Mouse (Mus musculus) MEL (cell line): Measurements from ENCODE around the gene Daglb. TPM values are rescaled to one million over a fixed set of nuclear protein-coding genes. Genes with fewer than 3 reads are reported as not detected.
A peak's percentile ranks its signal among the peaks of the same experiment; 100 is the strongest.

Source experiments
- DNase-seq: peaks from one replicate; pipeline ENCODE4 v3.0.0; 2011; ENCODE audit warnings: low read depth, low spot score
- H3K27ac ChIP-seq: 2 replicates; pipeline ENCODE4 v1.5.1; 2012; ENCODE audit warnings: low read depth, mild to moderate bottlenecking, control low read depth, low read length, moderate library complexity; ENCODE audit not compliant: control insufficient read depth
- H3K27me3 ChIP-seq, 2 experiments: fragments of 150-350 bp in 1 of 2; sonication (generic) in 1 of 2; 2 replicates each; pipeline ENCODE4 v1.6.1; 2012; ENCODE audit warnings: low read length in 2 of 2, mild to moderate bottlenecking in 2 of 2, improper control_type of control experiment in 1 of 2, moderate library complexity in 1 of 2; ENCODE audit not compliant: insufficient read depth in 2 of 2, control insufficient read depth in 1 of 2
- H3K36me3 ChIP-seq, 2 experiments: 2 replicates each; pipeline ENCODE4 v1.6.1; 2012 to 2014; ENCODE audit warnings: low read length in 2 of 2, improper control_type of control experiment in 1 of 2, inconsistent platforms in 1 of 2, mild to moderate bottlenecking in 1 of 2; ENCODE audit not compliant: insufficient read depth in 2 of 2, control insufficient read depth in 1 of 2
- H3K4me1 ChIP-seq, 2 experiments: fragments of 150-350 bp in 1 of 2; sonication (generic) in 1 of 2; 2 replicates each; pipeline ENCODE4 v1.6.1; 2012; ENCODE audit warnings: low read length in 2 of 2, improper control_type of control experiment in 1 of 2, mild to moderate bottlenecking in 1 of 2; ENCODE audit not compliant: insufficient read depth in 2 of 2, control insufficient read depth in 1 of 2
- H3K4me3 ChIP-seq, 2 experiments: fragments of 150-350 bp in 1 of 2; sonication (generic) in 1 of 2; 2 replicates each; pipeline ENCODE4 v1.5.1; 2012; ENCODE audit warnings: low read depth in 2 of 2, low read length in 2 of 2, mild to moderate bottlenecking in 2 of 2, moderate library complexity in 2 of 2, control low read depth in 1 of 2, improper control_type of control experiment in 1 of 2; ENCODE audit not compliant: control insufficient read depth in 1 of 2, insufficient read depth in 1 of 2
- H3K79me2 ChIP-seq: 2 replicates; pipeline ENCODE4 v1.6.1; 2012; ENCODE audit warnings: mild to moderate bottlenecking, low read length, moderate library complexity; ENCODE audit not compliant: control insufficient read depth, poor library complexity, insufficient read depth
- H3K9ac ChIP-seq: 2 replicates; pipeline ENCODE4 v1.6.1; 2012; ENCODE audit warnings: low read depth, mild to moderate bottlenecking, control low read depth, low read length, moderate library complexity; ENCODE audit not compliant: control insufficient read depth, poor library complexity, severe bottlenecking
- H3K9me3 ChIP-seq: fragments of 150-350 bp; sonication (generic); replicated peaks from 2 replicates; pipeline ENCODE4 v1.6.1; 2012; ENCODE audit warnings: mild to moderate bottlenecking, low read length, improper control_type of control experiment, moderate library complexity; ENCODE audit not compliant: insufficient read depth
- CHD1 ChIP-seq: IDR thresholded peaks from 2 replicates; pipeline ENCODE4 v1.6.1; 2012; ENCODE audit warnings: low read depth, mild to moderate bottlenecking, inconsistent platforms, low read length, improper control_type of control experiment
- CTCF ChIP-seq, 3 experiments: IDR thresholded peaks in 2 of 3; conservative IDR thresholded peaks in 1 of 3; 2 replicates each; pipeline ENCODE4 v1.5.1; 2011 to 2012; ENCODE audit warnings: low read length in 3 of 3, low read depth in 2 of 3, mild to moderate bottlenecking in 2 of 3, improper control_type of control experiment in 1 of 3, inconsistent platforms in 1 of 3, mixed read lengths in 1 of 3, moderate library complexity in 1 of 3; ENCODE audit not compliant: control insufficient read depth in 1 of 3, insufficient read depth in 1 of 3, poor library complexity in 1 of 3, severe bottlenecking in 1 of 3
- GABPA ChIP-seq: IDR thresholded peaks from 2 replicates; pipeline ENCODE4 v1.6.1; 2012; ENCODE audit warnings: low read depth, mild to moderate bottlenecking, inconsistent platforms, low read length, improper control_type of control experiment, moderate library complexity
- KAT2A ChIP-seq: conservative IDR thresholded peaks from 2 replicates; pipeline ENCODE4 v1.6.1; 2012; ENCODE audit warnings: low read depth, low read length, improper control_type of control experiment, inconsistent platforms
- MAFK ChIP-seq: IDR thresholded peaks from 2 replicates; pipeline ENCODE4 v1.6.1; 2011; ENCODE audit warnings: low read depth, mild to moderate bottlenecking, low read length, improper control_type of control experiment, borderline replicate concordance
- MXI1 ChIP-seq: IDR thresholded peaks from 2 replicates; pipeline ENCODE4 v1.6.1; 2011; ENCODE audit warnings: mild to moderate bottlenecking, low read depth, low read length, improper control_type of control experiment
- NELFE ChIP-seq: IDR thresholded peaks from 2 replicates; pipeline ENCODE4 v1.6.1; 2011; ENCODE audit warnings: low read depth, low read length, improper control_type of control experiment
- NRF1 ChIP-seq: IDR thresholded peaks from 2 replicates; pipeline ENCODE4 v1.6.1; 2014; ENCODE audit warnings: low read depth, mild to moderate bottlenecking, inconsistent platforms, low read length, improper control_type of control experiment, moderate library complexity; ENCODE audit not compliant: poor library complexity, insufficient read depth, severe bottlenecking
- POLR2A ChIP-seq, 2 experiments: IDR thresholded peaks; 2 replicates each; pipeline ENCODE4 v1.6.1; 2011 to 2012; ENCODE audit warnings: low read length in 2 of 2, mild to moderate bottlenecking in 2 of 2, control low read depth in 1 of 2, improper control_type of control experiment in 1 of 2, low read depth in 1 of 2, moderate library complexity in 1 of 2; ENCODE audit not compliant: control insufficient read depth in 1 of 2, insufficient read depth in 1 of 2, poor library complexity in 1 of 2
- RAD21 ChIP-seq: IDR thresholded peaks from 2 replicates; pipeline ENCODE4 v1.6.1; 2011; ENCODE audit warnings: mild to moderate bottlenecking, low read depth, low read length, improper control_type of control experiment
- RCOR1 ChIP-seq: IDR thresholded peaks from 2 replicates; pipeline ENCODE4 v1.6.1; 2012; ENCODE audit warnings: low read depth, mild to moderate bottlenecking, inconsistent platforms, low read length, improper control_type of control experiment
- SMC3 ChIP-seq: IDR thresholded peaks from 2 replicates; pipeline ENCODE4 v1.6.1; 2011; ENCODE audit warnings: low read depth, low read length, improper control_type of control experiment
- USF2 ChIP-seq, 2 experiments: IDR thresholded peaks; 2 replicates each; pipeline ENCODE4 v1.6.1; 2011 to 2012; ENCODE audit warnings: improper control_type of control experiment in 2 of 2, low read length in 2 of 2, borderline replicate concordance in 1 of 2, inconsistent platforms in 1 of 2, low read depth in 1 of 2, mild to moderate bottlenecking in 1 of 2; ENCODE audit not compliant: insufficient read depth in 1 of 2
- ZC3H11A ChIP-seq: IDR thresholded peaks from 2 replicates; pipeline ENCODE4 v1.6.1; 2012; ENCODE audit warnings: low read depth, mild to moderate bottlenecking, inconsistent platforms, low read length, improper control_type of control experiment
- ZMIZ1 ChIP-seq: IDR thresholded peaks from 2 replicates; pipeline ENCODE4 v1.6.1; 2012; ENCODE audit warnings: low read depth, mild to moderate bottlenecking, inconsistent platforms, low read length, improper control_type of control experiment, moderate library complexity
- polyA plus RNA-seq, 2 experiments: library from polyadenylated mRNA; stranded (reverse) in 1 of 2; unstranded in 1 of 2; fragments of >175 nt in 1 of 2; fragments of >200 nt in 1 of 2; gene quantifications; 2 replicates each; pipeline versions ENCODE4 v1.2.1 to v1.2.4; 2012; ENCODE audit warnings: low replicate concordance in 2 of 2, low read depth in 1 of 2; ENCODE audit not compliant: insufficient read length in 2 of 2, insufficient read depth in 1 of 2, missing spikeins in 1 of 2
- total RNA-seq: library from RNA; depleted of rRNA; stranded (reverse); fragments of 300-350 nt; gene quantifications from 2 replicates; pipeline ENCODE4 v1.2.3, GENCODE M21; 2012

Daglb gene
- total and polyA plus RNA-seq, 3 experiments, result 8.9 to 10.4 TPM; not detected in 1

GRCm38 (mm10) chr5:143504453-143504852 is 40.1 kb downstream of the Daglb start:
- Histone ChIP-seq H3K4me1 (peaks cover under 1 to 6% of the 10 kb centered on the region in 2 experiments), H3K79me2 (peaks cover 7% of the 10 kb centered on the region), H3K27me3 (no peaks in the 10 kb centered on the region), H3K36me3 (peaks cover 7 to 10% of the 10 kb centered on the region in 2 experiments), H3K27ac (no peak overlapping the region), H3K9ac (no peak overlapping the region), H3K4me3 (no peak overlapping the region), H3K9me3 (no peaks in the 10 kb centered on the region)
- DNase-seq, result peak; percentile 67
- no peak for TF ChIP-seq MXI1
- peak; percentile 44 for TF ChIP-seq SMC3
- TF ChIP-seq CTCF (IDR thresholded peaks at IDR 0.05 in 2 of 3, conservative IDR thresholded peaks at IDR 0.05 in 1 of 3; ENCODE audit: control insufficient read depth in 1 of 3, insufficient read depth in 1 of 3, low read depth in 2 of 3, low read length in 3 of 3, poor library complexity in 1 of 3, severe bottlenecking in 1 of 3), result peak; percentile 63 to 83 (median 74)
- TF ChIP-seq RAD21, result peak; percentile 20
- TF ChIP-seq MAFK, result no peak
- no peak for TF ChIP-seq RCOR1
- TF ChIP-seq KAT2A, result no peak
- peak in 1 of 2 experiments; percentile 18; a peak in 1 of 4 replicates for TF ChIP-seq POLR2A (IDR thresholded peaks at IDR 0.05; ENCODE audit: control insufficient read depth in 1 of 2, insufficient read depth in 1 of 2, low read depth in 1 of 2, low read length in 2 of 2, poor library complexity in 1 of 2)

GRCm38 (mm10) chr5:143505056-143505455 is 40.7 kb downstream of the Daglb start:
- Histone ChIP-seq H3K36me3 (peaks cover 10 to 11% of the 10 kb centered on the region in 2 experiments), H3K9me3 (no peaks in the 10 kb centered on the region), H3K79me2 (peaks cover 7% of the 10 kb centered on the region), H3K9ac (no peak overlapping the region), H3K27me3 (no peaks in the 10 kb centered on the region), H3K27ac (no peak overlapping the region), H3K4me1 (peaks cover 3 to 9% of the 10 kb centered on the region in 2 experiments), H3K4me3 (no peak overlapping the region)
- TF ChIP-seq NELFE, result no peak
- no peak for TF ChIP-seq ZMIZ1
- DNase-seq, result no peak

- H3K4me3 ChIP-seq, result no peak overlapping the region
- TF ChIP-seq MAFK, result no peak
- no peak for TF ChIP-seq ZC3H11A
- no peak for TF ChIP-seq NRF1
- no peak for TF ChIP-seq CHD1
- no peak for TF ChIP-seq GABPA
- TF ChIP-seq RAD21, result no peak
- TF ChIP-seq MXI1, result no peak
- no peak for TF ChIP-seq USF2 (IDR thresholded peaks at IDR 0.05; ENCODE audit: borderline replicate concordance in 1 of 2, insufficient read depth in 1 of 2, low read depth in 1 of 2, low read length in 2 of 2)
- no peak overlapping the region for H3K27ac ChIP-seq
- H3K9me3 ChIP-seq, result no peaks in the 10 kb centered on the region
- peaks cover 10 to 16% of the 10 kb centered on the region in 2 experiments for H3K36me3 ChIP-seq
- no peak for DNase-seq
- H3K27me3 ChIP-seq, result no peaks in the 10 kb centered on the region
- peaks cover 9% of the 10 kb centered on the region for H3K79me2 ChIP-seq
- H3K9ac ChIP-seq, result no peak overlapping the region
- H3K4me1 ChIP-seq, result peaks cover 3 to 12% of the 10 kb centered on the region in 2 experiments
These were observed 41.2 kb downstream of the Daglb start for GRCm38 (mm10) chr5:143505545-143505944.
